Mouse (Mus musculus) liver, adult 2 months (tissue): ENCODE results near the gene Artn.

Experiments used
- CTCF ChIP-seq: fragments of 200-500 bp; IDR thresholded peaks from 2 replicates; pipeline ENCODE4 v1.5.1; 2011; ENCODE audit warnings: low read depth, low read length, control low read depth
- POLR2A ChIP-seq: fragments of 200-500 bp; IDR thresholded peaks from 2 replicates; pipeline ENCODE4 v1.6.1; 2011; ENCODE audit warnings: low read length, control low read depth; ENCODE audit not compliant: insufficient read depth; ENCODE audit errors: extremely low read depth

- no peak for TF ChIP-seq CTCF
- TF ChIP-seq POLR2A, result no peak
Observed at GRCm38 (mm10) chr4:117884146-117884545, 45.4 kb downstream of the Artn start.
